Mouse (Mus musculus): Measurements from ENCODE around the gene Col5a3.

DNA sequence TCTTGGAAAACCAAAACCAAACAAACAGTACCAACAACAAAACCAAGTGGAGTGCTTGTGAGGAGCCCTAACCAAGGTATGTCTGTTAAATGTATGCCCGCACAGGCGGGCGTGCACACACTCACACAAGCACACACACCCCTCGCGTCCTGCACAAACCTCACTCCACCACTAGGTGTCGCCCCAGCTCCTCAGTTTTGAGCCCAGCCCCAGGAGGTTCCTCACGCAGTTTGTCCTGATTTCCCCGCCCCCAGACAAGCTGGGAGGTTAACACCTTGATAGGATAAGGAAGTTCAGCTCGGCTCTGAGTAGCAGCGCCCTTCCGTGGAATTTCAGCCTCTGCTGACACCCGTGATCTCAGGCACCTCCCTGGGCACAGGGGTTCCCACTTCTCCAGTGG, 74.5 kb downstream of the Col5a3 start:
- TF ChIP-seq POLR2A (IDR thresholded peaks at IDR 0.05; ENCODE audit: borderline replicate concordance, extremely low read depth, low read depth, low read length) (no peak), CTCF (IDR thresholded peaks at IDR 0.05; ENCODE audit: insufficient read depth, low read length) (peak; percentile 90)
